Mouse (Mus musculus): ENCODE results near the gene Cd247. TPM values are rescaled to one million over a fixed set of nuclear protein-coding genes. Genes with fewer than 3 reads are reported as not detected.
A peak's percentile ranks its signal among the peaks of the same experiment; 100 is the strongest.

Cd247 gene
- polyA plus RNA-seq, 1 experiment from 2014 or later = 0.63 TPM

GRCm38 (mm10) chr1:165812775-165813174, 24.3 kb downstream of the Cd247 start:
- Histone ChIP-seq H3K9ac (no peak overlapping the region), H3K27ac (no peak overlapping the region), H3K4me2 (no peak overlapping the region), H3K27me3 (peaks cover 82% of the 10 kb centered on the region), H3K4me3 (no peak overlapping the region), H3K36me3 (ENCODE audit: poor library complexity, severe bottlenecking) (no peaks in the 10 kb centered on the region), H3K4me1 (peaks cover 26% of the 10 kb centered on the region), H3K9me3 (replicated peaks) (no peaks in the 10 kb centered on the region)
- ATAC-seq = no peak
- 86% methylated on average over 3 of the region's 3 CpGs for WGBS

- Histone ChIP-seq H3K9ac (peak overlapping the region; percentile 51), H3K4me1 (peaks cover 32% of the 10 kb centered on the region), H3K4me3 (no peak overlapping the region), H3K27me3 (peaks cover 87% of the 10 kb centered on the region), H3K36me3 (ENCODE audit: poor library complexity, severe bottlenecking) (no peaks in the 10 kb centered on the region), H3K9me3 (replicated peaks) (no peaks in the 10 kb centered on the region), H3K27ac (peak overlapping the region; percentile 73), H3K4me2 (peak overlapping the region; percentile 50)
- peak; percentile 70 for ATAC-seq
- WGBS = 0% methylated on average over 7 of the region's 7 CpGs
Measured at GRCm38 (mm10) chr1:165814116-165814515, 25.6 kb downstream of the Cd247 start.

GRCm38 (mm10) chr1:165814521-165815278, 26.2 kb downstream of the Cd247 start:
- Histone ChIP-seq H3K4me1 (peaks cover 32% of the 10 kb centered on the region), H3K4me3 (no peak overlapping the region), H3K27me3 (peaks cover 92% of the 10 kb centered on the region), H3K9me3 (replicated peaks) (no peaks in the 10 kb centered on the region), H3K27ac (peak overlapping the region; percentile 73), H3K36me3 (ENCODE audit: poor library complexity, severe bottlenecking) (no peaks in the 10 kb centered on the region), H3K4me2 (peak overlapping the region; percentile 50), H3K9ac (peak overlapping the region; percentile 51)
- 3% methylated on average over 14 of the region's 14 CpGs for WGBS
- peak; percentile 70 for ATAC-seq

- no peak overlapping the region for H3K9ac ChIP-seq
- peaks cover 32% of the 10 kb centered on the region for H3K4me1 ChIP-seq
- H3K4me3 ChIP-seq = no peak overlapping the region
- H3K27me3 ChIP-seq = peaks cover 90% of the 10 kb centered on the region
- ATAC-seq = no peak
- no peaks in the 10 kb centered on the region for H3K36me3 ChIP-seq (ENCODE audit: poor library complexity, severe bottlenecking)
- WGBS = 86% methylated on average over 9 of the region's 9 CpGs
- no peak overlapping the region for H3K4me2 ChIP-seq
- H3K9me3 ChIP-seq (replicated peaks) = no peaks in the 10 kb centered on the region
- no peak overlapping the region for H3K27ac ChIP-seq
Measured at GRCm38 (mm10) chr1:165816391-165816790, 27.9 kb downstream of the Cd247 start.

GRCm38 (mm10) chr1:165817264-165817663, 28.8 kb downstream of the Cd247 start:
- Histone ChIP-seq H3K9ac (no peak overlapping the region), H3K27ac (no peak overlapping the region), H3K4me2 (no peak overlapping the region), H3K9me3 (replicated peaks) (no peaks in the 10 kb centered on the region), H3K4me1 (peaks cover 32% of the 10 kb centered on the region), H3K27me3 (peaks cover 90% of the 10 kb centered on the region), H3K36me3 (ENCODE audit: poor library complexity, severe bottlenecking) (no peaks in the 10 kb centered on the region), H3K4me3 (no peak overlapping the region)
- ATAC-seq = no peak
- 52% methylated on average over 9 of the region's 9 CpGs for WGBS

- no peaks in the 10 kb centered on the region for H3K36me3 ChIP-seq (ENCODE audit: poor library complexity, severe bottlenecking)
- no peak for ATAC-seq
- H3K4me1 ChIP-seq = peaks cover 28% of the 10 kb centered on the region
- no peak overlapping the region for H3K9ac ChIP-seq
- peaks cover 83% of the 10 kb centered on the region for H3K27me3 ChIP-seq
- no peak overlapping the region for H3K27ac ChIP-seq
- 37% methylated on average over 8 of the region's 8 CpGs for WGBS
- H3K4me3 ChIP-seq = no peak overlapping the region
- H3K4me2 ChIP-seq = no peak overlapping the region
- no peaks in the 10 kb centered on the region for H3K9me3 ChIP-seq (replicated peaks)
Measured at GRCm38 (mm10) chr1:165818145-165818860, 29.8 kb downstream of the Cd247 start.

GRCm38 (mm10) chr1:165819147-165819546, 30.7 kb downstream of the Cd247 start:
- H3K9me3 ChIP-seq (replicated peaks) = no peaks in the 10 kb centered on the region
- no peaks in the 10 kb centered on the region for H3K36me3 ChIP-seq (ENCODE audit: poor library complexity, severe bottlenecking)
- peaks cover 19% of the 10 kb centered on the region for H3K4me1 ChIP-seq
- H3K27me3 ChIP-seq = peaks cover 81% of the 10 kb centered on the region
- ATAC-seq = no peak
- H3K27ac ChIP-seq = no peak overlapping the region
- H3K4me2 ChIP-seq = no peak overlapping the region
- H3K9ac ChIP-seq = no peak overlapping the region
- whole genome bisulfite sequencing = 75% methylated on average over 4 of the region's 4 CpGs
- no peak overlapping the region for H3K4me3 ChIP-seq

- Histone ChIP-seq H3K36me3 (ENCODE audit: poor library complexity, severe bottlenecking) (no peaks in the 10 kb centered on the region), H3K4me2 (no peak overlapping the region), H3K4me3 (no peak overlapping the region), H3K27ac (no peak overlapping the region), H3K27me3 (peaks cover 59% of the 10 kb centered on the region), H3K9me3 (replicated peaks) (no peaks in the 10 kb centered on the region), H3K4me1 (peaks cover 6% of the 10 kb centered on the region; the same call in 1 of the 2 replicates), H3K9ac (no peak overlapping the region)
- ATAC-seq = no peak
- WGBS = 100% methylated on average over 2 of the region's 2 CpGs
Measured at GRCm38 (mm10) chr1:165822031-165822430, 33.5 kb downstream of the Cd247 start.

- no peak overlapping the region for H3K27ac ChIP-seq
- no peaks in the 10 kb centered on the region for H3K36me3 ChIP-seq (ENCODE audit: poor library complexity, severe bottlenecking)
- no peaks in the 10 kb centered on the region for H3K9me3 ChIP-seq (replicated peaks)
- WGBS = 87% methylated on average over 5 of the region's 5 CpGs
- peaks cover 20% of the 10 kb centered on the region for H3K27me3 ChIP-seq
- no peak overlapping the region for H3K9ac ChIP-seq
- no peak overlapping the region for H3K4me2 ChIP-seq
- H3K4me3 ChIP-seq = no peak overlapping the region
- ATAC-seq = no peak
- H3K4me1 ChIP-seq = no peaks in the 10 kb centered on the region
Measured at GRCm38 (mm10) chr1:165828173-165828572, 39.7 kb downstream of the Cd247 start.

GRCm38 (mm10) chr1:165828615-165829014, 40.1 kb downstream of the Cd247 start:
- Histone ChIP-seq H3K36me3 (ENCODE audit: poor library complexity, severe bottlenecking) (no peaks in the 10 kb centered on the region), H3K4me1 (no peaks in the 10 kb centered on the region), H3K9me3 (replicated peaks) (no peaks in the 10 kb centered on the region), H3K27ac (no peak overlapping the region), H3K4me3 (no peak overlapping the region), H3K4me2 (no peak overlapping the region), H3K27me3 (peaks cover 21% of the 10 kb centered on the region), H3K9ac (no peak overlapping the region)
- ATAC-seq = no peak
- 89% methylated on average over 6 of the region's 6 CpGs for WGBS

- ATAC-seq = no peak
- Histone ChIP-seq H3K9me3 (replicated peaks) (no peaks in the 10 kb centered on the region), H3K9ac (no peak overlapping the region), H3K27me3 (peaks cover 23% of the 10 kb centered on the region), H3K4me2 (no peak overlapping the region), H3K36me3 (ENCODE audit: poor library complexity, severe bottlenecking) (no peaks in the 10 kb centered on the region), H3K4me3 (no peak overlapping the region), H3K4me1 (peaks cover 12% of the 10 kb centered on the region), H3K27ac (no peak overlapping the region)
- WGBS = 90% methylated on average over 5 of the region's 5 CpGs
Measured at GRCm38 (mm10) chr1:165829890-165830289, 41.4 kb downstream of the Cd247 start.

- Histone ChIP-seq H3K27me3 (peaks cover 49% of the 10 kb centered on the region), H3K4me3 (no peak overlapping the region), H3K27ac (no peak overlapping the region), H3K9me3 (replicated peaks) (no peaks in the 10 kb centered on the region), H3K4me1 (peaks cover 29% of the 10 kb centered on the region), H3K4me2 (no peak overlapping the region), H3K36me3 (ENCODE audit: poor library complexity, severe bottlenecking) (no peaks in the 10 kb centered on the region), H3K9ac (no peak overlapping the region)
- ATAC-seq = no peak
- 33% methylated on average over 4 of the region's 4 CpGs for WGBS
Measured at GRCm38 (mm10) chr1:165833244-165833643, 44.8 kb downstream of the Cd247 start.

Data from forebrain, embryonic 13.5 days (tissue).